Mouse (Mus musculus) kidney, adult 8-10 months (tissue): ENCODE data around the gene Lama1.
"Not testable (repeated sequence)": the region's sequence is repeated elsewhere in the genome, so short reads cannot be mapped to it uniquely, and the experiment has no call there.

Experiments
- DNase-seq, 2 experiments: peaks; one replicate each; pipeline ENCODE4 v3.0.0; 2022

The Lama1 gene

DNA sequence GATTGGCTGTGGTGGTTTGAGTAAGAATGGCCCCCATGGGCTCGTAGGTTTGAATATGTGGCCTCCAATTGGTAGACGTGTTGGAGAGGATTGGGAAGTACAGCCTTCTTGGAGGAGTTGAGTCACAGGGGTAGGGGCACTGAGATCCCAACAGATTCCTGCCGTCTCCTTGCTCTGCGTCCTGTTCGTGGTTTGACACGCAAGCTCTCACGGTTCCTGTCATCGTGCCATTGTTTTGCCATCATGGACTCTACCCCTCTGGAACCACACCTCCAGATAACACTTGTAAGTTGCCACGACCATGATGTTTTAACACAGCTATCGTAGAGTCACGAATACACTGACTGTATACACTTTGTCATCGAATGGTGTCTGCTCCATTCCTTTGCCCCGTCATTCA is 141.9 kb downstream of the Lama1 start:
- DNase-seq = no peak

- DNase-seq = not testable (repeated sequence)
These were observed 144.4 kb downstream of the Lama1 start for GRCm38 (mm10) chr17:67841494-67841893.

- no peak for DNase-seq
These were observed 164.1 kb downstream of the Lama1 start for GRCm38 (mm10) chr17:67861080-67861630.

DNA sequence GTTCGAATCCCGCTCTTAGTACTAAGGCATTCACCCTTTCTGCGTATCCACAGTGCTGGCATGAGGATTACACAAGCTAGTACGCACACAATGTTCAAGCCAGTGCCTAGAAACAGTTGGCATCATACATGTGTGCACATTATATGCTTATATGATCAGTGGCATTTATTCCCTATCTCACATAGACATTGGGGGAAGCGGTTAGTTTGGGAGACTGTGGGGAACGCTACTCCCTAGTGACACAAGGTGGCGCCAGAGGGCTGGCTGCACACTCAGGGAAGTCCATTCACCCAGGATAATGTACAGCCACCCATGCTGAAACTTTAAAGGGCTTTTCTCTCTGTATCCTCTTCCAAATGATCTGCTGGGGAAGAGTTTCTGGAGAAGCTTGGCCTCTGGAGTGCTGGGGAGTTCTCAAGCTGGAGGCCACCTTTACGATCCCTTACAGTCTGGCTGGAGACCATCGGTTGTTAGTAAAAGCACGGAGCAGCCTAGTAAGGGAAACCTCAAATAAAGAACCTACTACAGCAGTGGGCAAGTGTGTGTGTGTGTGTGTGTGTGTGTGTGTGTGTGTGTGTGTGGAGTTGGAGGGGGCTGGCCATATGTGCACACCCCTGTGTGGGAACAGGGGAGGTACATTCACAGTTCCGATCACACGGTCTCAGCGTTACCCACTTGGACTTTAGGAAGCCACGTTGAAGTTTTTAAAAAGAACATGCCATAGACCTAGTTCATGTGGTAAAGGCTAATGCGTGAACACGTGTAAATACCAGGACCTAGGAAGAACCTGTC is 164.9 kb downstream of the Lama1 start:
- peak in 1 of 2 experiments; percentile 49 for DNase-seq

DNA sequence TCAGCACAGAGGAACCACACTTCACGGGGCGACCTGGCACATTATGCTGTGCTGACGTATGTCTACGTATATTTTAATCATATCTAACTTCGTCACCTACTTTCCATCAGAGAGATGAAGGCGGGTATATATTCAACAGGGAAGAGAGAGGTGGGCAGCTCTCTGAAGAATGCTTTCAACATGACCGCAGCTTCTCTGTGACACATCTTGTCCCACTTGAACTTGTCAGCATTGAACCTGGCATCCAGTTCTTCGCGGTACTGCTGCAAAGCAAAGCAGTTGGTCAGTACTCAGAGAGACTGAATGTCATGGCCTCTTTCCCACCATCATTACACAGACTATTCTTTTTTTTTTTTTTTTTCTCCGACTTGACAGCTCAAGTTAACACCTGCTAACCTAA is 167.3 kb downstream of the Lama1 start:
- DNase-seq = no peak

GRCm38 (mm10) chr17:67864912-67865311 is 167.9 kb downstream of the Lama1 start:
- no peak for DNase-seq

DNA sequence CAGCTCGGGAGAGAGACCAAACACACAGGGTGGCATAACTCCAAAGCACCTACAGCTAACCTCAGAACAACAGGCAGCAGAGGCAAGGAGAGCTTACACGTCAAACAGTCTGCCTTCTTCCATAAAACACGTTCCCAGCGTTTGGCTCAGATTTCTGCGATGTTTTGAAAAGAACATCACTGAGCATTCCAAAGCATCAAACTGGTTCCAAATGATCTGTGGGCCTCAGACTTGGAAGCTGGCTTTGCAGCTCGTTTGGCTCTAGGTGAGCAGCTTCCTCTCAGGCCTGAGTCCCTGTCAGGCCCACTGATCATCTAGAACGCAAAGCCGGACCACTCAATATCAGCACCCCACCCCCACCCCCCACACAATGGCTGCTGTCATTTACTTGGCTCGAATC is 169.0 kb downstream of the Lama1 start:
- no peak for DNase-seq

GRCm38 (mm10) chr17:67866541-67867241 is 169.6 kb downstream of the Lama1 start:
- no peak for DNase-seq

- peak; percentile 34 to 70 for DNase-seq
These were observed 172.9 kb downstream of the Lama1 start for GRCm38 (mm10) chr17:67869731-67870601.
